Mouse (Mus musculus) limb, embryonic 10.5 days (tissue): Measurements from ENCODE around the gene Harbi1. TPM values are rescaled to one million over a fixed set of nuclear protein-coding genes. Genes with fewer than 3 reads are reported as not detected.
A peak's percentile ranks its signal among the peaks of the same experiment; 100 is the strongest.

Source experiments
- DNase-seq: peaks from one replicate; pipeline ENCODE4 v3.0.0-alpha.2; 2017; ENCODE audit warnings: low spot score
- H3K27ac ChIP-seq: fragments of 300-500 bp; sonication (generic); 2 replicates; pipeline ENCODE4 v1.5.1; 2016; ENCODE audit warnings: mild to moderate bottlenecking
- H3K27me3 ChIP-seq: fragments of 300-500 bp; sonication (generic); 2 replicates; pipeline ENCODE4 v1.6.1; 2016; ENCODE audit warnings: low read depth, mild to moderate bottlenecking; ENCODE audit not compliant: poor library complexity, severe bottlenecking
- H3K36me3 ChIP-seq: fragments of 300-500 bp; sonication (generic); 2 replicates; pipeline ENCODE4 v1.6.1; 2016; ENCODE audit warnings: mild to moderate bottlenecking, moderate library complexity
- H3K4me1 ChIP-seq: fragments of 300-500 bp; sonication (generic); 2 replicates; pipeline ENCODE4 v1.6.1; 2016
- H3K4me3 ChIP-seq: fragments of 300-500 bp; sonication (generic); 2 replicates; pipeline ENCODE4 v1.5.1; 2016; ENCODE audit warnings: mild to moderate bottlenecking, moderate library complexity
- H3K9me3 ChIP-seq: fragments of 300-500 bp; sonication (generic); replicated peaks from 2 replicates; pipeline ENCODE4 v1.6.1; 2016; ENCODE audit warnings: mild to moderate bottlenecking
- WGBS: fragments of 180-500 bp; shearing (Covaris S2); methylation state at CpG from one replicate; pipeline ENCODE4 v1.1.7; 2016; 5-methylcytosine and 5-hydroxymethylcytosine counted together
- polyA plus RNA-seq: library from polyadenylated mRNA; unstranded; fragments of >200 nt; fragmentation: Nextera tagmentation; extraction: Ambion mirVana; gene quantifications from 2 replicates; pipeline ENCODE4 v1.2.1, GENCODE M21; 2016

The Harbi1 gene
- polyA plus RNA-seq, 1 experiment from 2014 or later, result 27.0 TPM

- Histone ChIP-seq H3K4me3 (no peak overlapping the region), H3K4me1 (no peaks in the 10 kb centered on the region), H3K36me3 (peaks cover 74% of the 10 kb centered on the region), H3K27ac (no peak overlapping the region), H3K9me3 (no peaks in the 10 kb centered on the region), H3K27me3 (no peaks in the 10 kb centered on the region)
- no peak for DNase-seq
- 90% methylated on average over 7 of the region's 7 CpGs for WGBS
Observed at GRCm38 (mm10) chr2:91689452-91689851, 21.2 kb upstream of the Harbi1 start.

- H3K9me3 ChIP-seq, result no peaks in the 10 kb centered on the region
- no peak overlapping the region for H3K27ac ChIP-seq
- no peak for DNase-seq
- no peaks in the 10 kb centered on the region for H3K27me3 ChIP-seq
- H3K36me3 ChIP-seq, result peaks cover 33% of the 10 kb centered on the region
- WGBS, result 93% methylated on average over 10 of the region's 10 CpGs
- H3K4me1 ChIP-seq, result no peaks in the 10 kb centered on the region
- H3K4me3 ChIP-seq, result no peak overlapping the region
Observed at GRCm38 (mm10) chr2:91695436-91696224, 15.0 kb upstream of the Harbi1 start.

GRCm38 (mm10) chr2:91696225-91696590, 14.4 kb upstream of the Harbi1 start:
- peaks cover 31% of the 10 kb centered on the region for H3K36me3 ChIP-seq
- H3K4me1 ChIP-seq, result no peaks in the 10 kb centered on the region
- no peaks in the 10 kb centered on the region for H3K27me3 ChIP-seq
- H3K27ac ChIP-seq, result no peak overlapping the region
- H3K9me3 ChIP-seq, result no peaks in the 10 kb centered on the region
- H3K4me3 ChIP-seq, result no peak overlapping the region
- 94% methylated on average over 1 of the region's 1 CpGs for WGBS
- DNase-seq, result no peak

- WGBS, result 91% methylated on average over 1 of the region's 1 CpGs
- H3K9me3 ChIP-seq, result no peaks in the 10 kb centered on the region
- H3K27me3 ChIP-seq, result no peaks in the 10 kb centered on the region
- H3K27ac ChIP-seq, result no peak overlapping the region
- no peak overlapping the region for H3K4me3 ChIP-seq
- H3K36me3 ChIP-seq, result peaks cover 12% of the 10 kb centered on the region
- DNase-seq, result no peak
- H3K4me1 ChIP-seq, result no peaks in the 10 kb centered on the region
Observed at GRCm38 (mm10) chr2:91699225-91699624, 11.4 kb upstream of the Harbi1 start.

- Histone ChIP-seq H3K27me3 (no peaks in the 10 kb centered on the region), H3K4me1 (no peaks in the 10 kb centered on the region), H3K27ac (no peak overlapping the region), H3K9me3 (no peaks in the 10 kb centered on the region), H3K36me3 (no peaks in the 10 kb centered on the region), H3K4me3 (no peak overlapping the region)
- DNase-seq, result no peak
- 95% methylated on average over 2 of the region's 2 CpGs for WGBS
Observed at GRCm38 (mm10) chr2:91701366-91701765, 9.3 kb upstream of the Harbi1 start.

- no peaks in the 10 kb centered on the region for H3K9me3 ChIP-seq
- no peak overlapping the region for H3K27ac ChIP-seq
- DNase-seq, result no peak
- WGBS, result 90% methylated on average over 6 of the region's 6 CpGs
- peaks cover 7% of the 10 kb centered on the region for H3K4me1 ChIP-seq
- H3K4me3 ChIP-seq, result no peak overlapping the region
- H3K36me3 ChIP-seq, result no peaks in the 10 kb centered on the region
- H3K27me3 ChIP-seq, result no peaks in the 10 kb centered on the region
Observed at GRCm38 (mm10) chr2:91705736-91706135, 4.9 kb upstream of the Harbi1 start.

- Histone ChIP-seq H3K9me3 (no peaks in the 10 kb centered on the region), H3K4me3 (no peak overlapping the region), H3K36me3 (no peaks in the 10 kb centered on the region), H3K27ac (no peak overlapping the region), H3K27me3 (no peaks in the 10 kb centered on the region), H3K4me1 (peaks cover 9% of the 10 kb centered on the region)
- no peak for DNase-seq
Observed at GRCm38 (mm10) chr2:91706456-91706855, 4.2 kb upstream of the Harbi1 start.

- Histone ChIP-seq H3K9me3 (no peaks in the 10 kb centered on the region), H3K4me1 (peaks cover 13% of the 10 kb centered on the region), H3K27me3 (no peaks in the 10 kb centered on the region), H3K36me3 (peaks cover 9% of the 10 kb centered on the region; the same call in 1 of the 2 replicates), H3K27ac (no peak overlapping the region), H3K4me3 (no peak overlapping the region)
- DNase-seq, result no peak
- 95% methylated on average over 6 of the region's 6 CpGs for WGBS
Observed at GRCm38 (mm10) chr2:91708361-91708760, 2.3 kb upstream of the Harbi1 start.

- 5% methylated on average over 8 of the region's 8 CpGs for WGBS
- no peaks in the 10 kb centered on the region for H3K27me3 ChIP-seq
- peaks cover 18% of the 10 kb centered on the region for H3K36me3 ChIP-seq
- H3K9me3 ChIP-seq, result no peaks in the 10 kb centered on the region
- peaks cover 13% of the 10 kb centered on the region for H3K4me1 ChIP-seq
- H3K27ac ChIP-seq, result peak overlapping the region; percentile 96
- peak; percentile 33 for DNase-seq
- H3K4me3 ChIP-seq, result peak overlapping the region; percentile 80
Observed at GRCm38 (mm10) chr2:91711256-91711925, 739 bp downstream of the Harbi1 start.

- DNase-seq, result no peak
Observed at GRCm38 (mm10) chr2:91714921-91715320, 4.3 kb downstream of the Harbi1 start.

GRCm38 (mm10) chr2:91718276-91718675, 7.6 kb downstream of the Harbi1 start:
- Histone ChIP-seq H3K27ac (no peak overlapping the region), H3K27me3 (no peaks in the 10 kb centered on the region), H3K4me1 (no peaks in the 10 kb centered on the region), H3K36me3 (peaks cover 36% of the 10 kb centered on the region), H3K9me3 (no peaks in the 10 kb centered on the region), H3K4me3 (no peak overlapping the region)
- WGBS, result 88% methylated on average over 6 of the region's 6 CpGs
- no peak for DNase-seq

More at GRCm38 (mm10) chr2:91714921-91715320, 4.3 kb downstream of the Harbi1 start:
- peaks cover 6% of the 10 kb centered on the region for H3K4me1 ChIP-seq
- no peak overlapping the region for H3K4me3 ChIP-seq
- no peaks in the 10 kb centered on the region for H3K9me3 ChIP-seq
- H3K36me3 ChIP-seq, result peaks cover 30% of the 10 kb centered on the region
- no peak overlapping the region for H3K27ac ChIP-seq
- 98% methylated on average over 1 of the region's 1 CpGs for WGBS
- no peaks in the 10 kb centered on the region for H3K27me3 ChIP-seq

- H3K4me3 ChIP-seq, result no peak overlapping the region
- DNase-seq, result no peak
- no peaks in the 10 kb centered on the region for H3K4me1 ChIP-seq
- peaks cover 18% of the 10 kb centered on the region for H3K36me3 ChIP-seq
- no peak overlapping the region for H3K27ac ChIP-seq
- H3K9me3 ChIP-seq, result no peaks in the 10 kb centered on the region
- WGBS, result 76% methylated on average over 4 of the region's 4 CpGs
- H3K27me3 ChIP-seq, result no peaks in the 10 kb centered on the region
Observed at GRCm38 (mm10) chr2:91723382-91723781, 12.7 kb downstream of the Harbi1 start.

- Histone ChIP-seq H3K4me1 (no peaks in the 10 kb centered on the region), H3K36me3 (peaks cover 15% of the 10 kb centered on the region), H3K4me3 (no peak overlapping the region), H3K9me3 (no peaks in the 10 kb centered on the region), H3K27me3 (no peaks in the 10 kb centered on the region), H3K27ac (no peak overlapping the region)
- no peak for DNase-seq
Observed at GRCm38 (mm10) chr2:91723951-91724350, 13.3 kb downstream of the Harbi1 start.
